Mouse (Mus musculus) midbrain, embryonic 15.5 days (tissue): ENCODE results near the gene Fam221b. TPM values are rescaled to one million over a fixed set of nuclear protein-coding genes. Genes with fewer than 3 reads are reported as not detected.
A peak's percentile ranks its signal among the peaks of the same experiment; 100 is the strongest.

Source experiments
- ATAC-seq: fragments of 200-750 bp; cut with Nextera tagmentation; replicated peaks from 2 replicates; pipeline ENCODE4 v1.8.0; 2017; ENCODE audit warnings: moderate TSS enrichment
- H3K27ac ChIP-seq: fragments of 300-500 bp; sonication (generic); 2 replicates; pipeline ENCODE4 v1.5.1; 2015; ENCODE audit warnings: mild to moderate bottlenecking, inconsistent platforms
- H3K27me3 ChIP-seq: fragments of 300-500 bp; sonication (generic); replicated peaks from 2 replicates; pipeline ENCODE4 v1.6.1; 2015; ENCODE audit warnings: inconsistent platforms
- H3K36me3 ChIP-seq: fragments of 300-500 bp; sonication (generic); replicated peaks from 2 replicates; pipeline ENCODE4 v1.6.1; 2015; ENCODE audit warnings: inconsistent platforms
- H3K4me1 ChIP-seq: fragments of 300-500 bp; sonication (generic); 2 replicates; pipeline ENCODE4 v1.6.1; 2015; ENCODE audit warnings: inconsistent platforms
- H3K4me2 ChIP-seq: fragments of 300-500 bp; sonication (generic); 2 replicates; pipeline ENCODE4 v1.6.1; 2015; ENCODE audit warnings: inconsistent platforms, mild to moderate bottlenecking, moderate library complexity
- H3K4me3 ChIP-seq: fragments of 300-500 bp; sonication (generic); 2 replicates; pipeline ENCODE4 v1.5.1; 2015; ENCODE audit warnings: mild to moderate bottlenecking, inconsistent platforms
- H3K9ac ChIP-seq: fragments of 300-500 bp; sonication (generic); 2 replicates; pipeline ENCODE4 v1.6.1; 2015; ENCODE audit warnings: mild to moderate bottlenecking, inconsistent platforms
- H3K9me3 ChIP-seq: fragments of 300-500 bp; sonication (generic); 2 replicates; pipeline ENCODE4 v1.6.1; 2016; ENCODE audit warnings: inconsistent platforms
- WGBS: fragments of 180-500 bp; shearing (Covaris S2); methylation state at CpG from one replicate; pipeline ENCODE4 v1.1.7; 2015; ENCODE audit warnings: mixed read lengths; 5-methylcytosine and 5-hydroxymethylcytosine counted together
- polyA plus RNA-seq: library from polyadenylated mRNA; unstranded; fragments of >200 nt; fragmentation: Nextera tagmentation; extraction: Ambion mirVana; gene quantifications from 2 replicates; pipeline ENCODE4 v1.2.1, GENCODE M21; 2015

Gene Fam221b
- polyA plus RNA-seq, 1 experiment from 2014 or later: 1.3 TPM

GRCm38 (mm10) chr4:43655656-43656338, 13.1 kb downstream of the Fam221b start:
- Histone ChIP-seq H3K4me3 (peak overlapping the region; percentile 93), H3K4me2 (peak overlapping the region; percentile 93), H3K9ac (peak overlapping the region; percentile 97), H3K36me3 (no peaks in the 10 kb centered on the region), H3K27ac (peak overlapping the region; percentile 95), H3K9me3 (no peaks in the 10 kb centered on the region), H3K27me3 (0 out of 2 replicates have a peak, but pooled peaks cover 3% of the 10 kb centered on the region), H3K4me1 (peaks cover 13% of the 10 kb centered on the region)
- no peak; the same call in none of the 2 replicates for ATAC-seq
- WGBS: 4% methylated on average over 34 of the region's 34 CpGs

- H3K9ac ChIP-seq: no peak within 1 kb of the TSS
- peaks cover 13% of the 10 kb centered on the region for H3K4me1 ChIP-seq
- peaks cover 6% of the 10 kb centered on the region; the same call in 1 of the 2 replicates for H3K36me3 ChIP-seq
- no peaks in the 10 kb centered on the region for H3K9me3 ChIP-seq
- 12% methylated on average over 24 of the region's 24 CpGs for WGBS
- peak within 1 kb of the TSS; percentile 47 for H3K4me2 ChIP-seq
- ATAC-seq: no peak
- H3K27me3 ChIP-seq: no peaks in the 10 kb centered on the region
- H3K4me3 ChIP-seq: peak within 1 kb of the TSS; percentile 29
- H3K27ac ChIP-seq: 0 out of 2 replicates have a peak within 1 kb of the TSS, but pooled peaks have one; percentile 28
These were observed 15.6 kb downstream of the Fam221b start, which contains the start of gene Spag8 for GRCm38 (mm10) chr4:43653161-43654015. Gene Spag8, minus strand, starts transcription at chr4:43653594.

GRCm38 (mm10) chr4:43652726-43653125, 16.2 kb downstream of the Fam221b start:
- ATAC-seq: no peak
- H3K9me3 ChIP-seq: no peaks in the 10 kb centered on the region
- peaks cover 13% of the 10 kb centered on the region for H3K4me1 ChIP-seq
- WGBS: 88% methylated on average over 4 of the region's 4 CpGs
- H3K4me3 ChIP-seq: peak overlapping the region; percentile 29
- peak overlapping the region; percentile 47 for H3K4me2 ChIP-seq
- H3K27ac ChIP-seq: 0 out of 2 replicates have a peak overlapping the region, but pooled peaks have one; percentile 28
- H3K27me3 ChIP-seq: no peaks in the 10 kb centered on the region
- peaks cover 6% of the 10 kb centered on the region; the same call in 1 of the 2 replicates for H3K36me3 ChIP-seq
- no peak overlapping the region for H3K9ac ChIP-seq

GRCm38 (mm10) chr4:43649783-43650182, 19.2 kb downstream of the Fam221b start:
- Histone ChIP-seq H3K27me3 (no peaks in the 10 kb centered on the region), H3K36me3 (peaks cover 6% of the 10 kb centered on the region; the same call in 1 of the 2 replicates), H3K9me3 (no peaks in the 10 kb centered on the region), H3K27ac (no peak overlapping the region), H3K4me3 (no peak overlapping the region), H3K9ac (no peak overlapping the region), H3K4me2 (no peak overlapping the region), H3K4me1 (peaks cover 4% of the 10 kb centered on the region; the same call in 1 of the 2 replicates)
- 95% methylated on average over 3 of the region's 3 CpGs for WGBS
- ATAC-seq: no peak

GRCm38 (mm10) chr4:43640491-43640890, 28.5 kb downstream of the Fam221b start:
- Histone ChIP-seq H3K9ac (no peak overlapping the region), H3K36me3 (no peaks in the 10 kb centered on the region), H3K4me1 (no peaks in the 10 kb centered on the region), H3K27me3 (no peaks in the 10 kb centered on the region), H3K27ac (no peak overlapping the region), H3K9me3 (no peaks in the 10 kb centered on the region), H3K4me2 (no peak overlapping the region), H3K4me3 (no peak overlapping the region)
- 88% methylated on average over 6 of the region's 6 CpGs for WGBS
- no peak for ATAC-seq

- no peaks in the 10 kb centered on the region for H3K36me3 ChIP-seq
- H3K27me3 ChIP-seq: no peaks in the 10 kb centered on the region
- H3K9me3 ChIP-seq: no peaks in the 10 kb centered on the region
- ATAC-seq: no peak
- 79% methylated on average over 9 of the region's 9 CpGs for WGBS
- no peak overlapping the region for H3K9ac ChIP-seq
- H3K4me2 ChIP-seq: no peak overlapping the region
- H3K27ac ChIP-seq: no peak overlapping the region
- H3K4me3 ChIP-seq: no peak overlapping the region
- H3K4me1 ChIP-seq: no peaks in the 10 kb centered on the region
These were observed 28.9 kb downstream of the Fam221b start for GRCm38 (mm10) chr4:43640076-43640475.

GRCm38 (mm10) chr4:43636751-43637150, 32.2 kb downstream of the Fam221b start:
- no peaks in the 10 kb centered on the region for H3K36me3 ChIP-seq
- H3K4me3 ChIP-seq: no peak overlapping the region
- ATAC-seq: no peak
- H3K27me3 ChIP-seq: no peaks in the 10 kb centered on the region
- H3K27ac ChIP-seq: no peak overlapping the region
- H3K4me1 ChIP-seq: peaks cover 27% of the 10 kb centered on the region
- WGBS: 77% methylated on average over 6 of the region's 6 CpGs
- H3K9me3 ChIP-seq: no peaks in the 10 kb centered on the region
- no peak overlapping the region for H3K9ac ChIP-seq
- H3K4me2 ChIP-seq: no peak overlapping the region

GRCm38 (mm10) chr4:43634621-43635374, 34.1 kb downstream of the Fam221b start:
- Histone ChIP-seq H3K9me3 (no peaks in the 10 kb centered on the region), H3K4me1 (peaks cover 44% of the 10 kb centered on the region), H3K4me3 (no peak overlapping the region), H3K4me2 (no peak overlapping the region), H3K36me3 (no peaks in the 10 kb centered on the region), H3K9ac (no peak overlapping the region), H3K27ac (no peak overlapping the region), H3K27me3 (no peaks in the 10 kb centered on the region)
- 91% methylated on average over 7 of the region's 7 CpGs for WGBS
- ATAC-seq: no peak

GRCm38 (mm10) chr4:43633736-43634135, 35.2 kb downstream of the Fam221b start:
- Histone ChIP-seq H3K9me3 (no peaks in the 10 kb centered on the region), H3K4me3 (no peak overlapping the region), H3K9ac (no peak overlapping the region), H3K4me1 (peaks cover 45% of the 10 kb centered on the region), H3K27me3 (no peaks in the 10 kb centered on the region), H3K27ac (no peak overlapping the region), H3K4me2 (0 out of 2 replicates have a peak overlapping the region, but pooled peaks have one; percentile 4), H3K36me3 (no peaks in the 10 kb centered on the region)
- no peak for ATAC-seq
- 97% methylated on average over 2 of the region's 2 CpGs for WGBS

- H3K4me3 ChIP-seq: no peak overlapping the region
These were observed 35.6 kb downstream of the Fam221b start for GRCm38 (mm10) chr4:43633296-43633695.

GRCm38 (mm10) chr4:43631956-43632920, 36.7 kb downstream of the Fam221b start:
- peak; percentile 2; the same call in 1 of the 2 replicates for ATAC-seq
- H3K4me3 ChIP-seq: peak overlapping the region; percentile 59
- peak overlapping the region; percentile 90 for H3K4me2 ChIP-seq
- 41% methylated on average over 42 of the region's 42 CpGs for WGBS
- no peaks in the 10 kb centered on the region for H3K27me3 ChIP-seq
- peak overlapping the region; percentile 87 for H3K9ac ChIP-seq
- no peaks in the 10 kb centered on the region for H3K9me3 ChIP-seq
- peaks cover 45% of the 10 kb centered on the region for H3K4me1 ChIP-seq
- peak overlapping the region; percentile 83 for H3K27ac ChIP-seq
- H3K36me3 ChIP-seq: no peaks in the 10 kb centered on the region

More at GRCm38 (mm10) chr4:43633296-43633695, 35.6 kb downstream of the Fam221b start:
- Histone ChIP-seq H3K4me2 (peak overlapping the region; percentile 90; the same call in 1 of the 2 replicates), H3K27ac (no peak overlapping the region), H3K36me3 (no peaks in the 10 kb centered on the region), H3K4me1 (peaks cover 45% of the 10 kb centered on the region), H3K27me3 (no peaks in the 10 kb centered on the region), H3K9ac (no peak overlapping the region), H3K9me3 (no peaks in the 10 kb centered on the region)
- 74% methylated on average over 8 of the region's 8 CpGs for WGBS
- ATAC-seq: no peak
